Mouse (Mus musculus) embryonic facial prominence, embryonic 15.5 days (tissue): ENCODE data around the gene Spcs3. TPM values are rescaled to one million over a fixed set of nuclear protein-coding genes. Genes with fewer than 3 reads are reported as not detected.

ENCODE experiments used
- ATAC-seq: fragments of 200-750 bp; cut with Nextera tagmentation; 2 replicates; pipeline ENCODE4 v1.8.0; 2017; ENCODE audit warnings: low read depth, moderate TSS enrichment; ENCODE audit not compliant: insufficient number of reproducible peaks, low FRiP score, low TSS enrichment
- H3K27ac ChIP-seq: fragments of 300-500 bp; sonication (generic); replicated peaks from 2 replicates; pipeline ENCODE4 v1.5.1; 2015; ENCODE audit warnings: mild to moderate bottlenecking, inconsistent platforms
- H3K27me3 ChIP-seq: fragments of 300-500 bp; sonication (generic); 2 replicates; pipeline ENCODE4 v1.6.1; 2015; ENCODE audit warnings: inconsistent platforms
- H3K36me3 ChIP-seq: fragments of 300-500 bp; sonication (generic); 2 replicates; pipeline ENCODE4 v1.6.1; 2015; ENCODE audit warnings: mild to moderate bottlenecking, inconsistent platforms
- H3K4me1 ChIP-seq: fragments of 300-500 bp; sonication (generic); 2 replicates; pipeline ENCODE4 v1.6.1; 2015; ENCODE audit warnings: inconsistent platforms
- H3K4me2 ChIP-seq: fragments of 300-500 bp; sonication (generic); replicated peaks from 2 replicates; pipeline ENCODE4 v1.6.1; 2015; ENCODE audit warnings: mild to moderate bottlenecking, inconsistent platforms
- H3K4me3 ChIP-seq: fragments of 300-500 bp; sonication (generic); replicated peaks from 2 replicates; pipeline ENCODE4 v1.5.1; 2015; ENCODE audit warnings: mild to moderate bottlenecking, inconsistent platforms
- H3K9ac ChIP-seq: fragments of 300-500 bp; sonication (generic); 2 replicates; pipeline ENCODE4 v1.6.1; 2015; ENCODE audit warnings: inconsistent platforms
- H3K9me3 ChIP-seq: fragments of 300-500 bp; sonication (generic); replicated peaks from 2 replicates; pipeline ENCODE4 v1.6.1; 2016; ENCODE audit warnings: inconsistent platforms
- WGBS: fragments of 180-500 bp; shearing (Covaris S2); methylation state at CpG from one replicate; pipeline ENCODE4 v1.1.7; 2015; 5-methylcytosine and 5-hydroxymethylcytosine counted together
- polyA plus RNA-seq: library from polyadenylated mRNA; unstranded; fragments of >200 nt; fragmentation: Nextera tagmentation; extraction: Ambion mirVana; gene quantifications from 2 replicates; pipeline ENCODE4 v1.2.1, GENCODE M21; 2015

Spcs3 gene
- polyA plus RNA-seq, 1 experiment from 2014 or later: 76.9 TPM

DNA sequence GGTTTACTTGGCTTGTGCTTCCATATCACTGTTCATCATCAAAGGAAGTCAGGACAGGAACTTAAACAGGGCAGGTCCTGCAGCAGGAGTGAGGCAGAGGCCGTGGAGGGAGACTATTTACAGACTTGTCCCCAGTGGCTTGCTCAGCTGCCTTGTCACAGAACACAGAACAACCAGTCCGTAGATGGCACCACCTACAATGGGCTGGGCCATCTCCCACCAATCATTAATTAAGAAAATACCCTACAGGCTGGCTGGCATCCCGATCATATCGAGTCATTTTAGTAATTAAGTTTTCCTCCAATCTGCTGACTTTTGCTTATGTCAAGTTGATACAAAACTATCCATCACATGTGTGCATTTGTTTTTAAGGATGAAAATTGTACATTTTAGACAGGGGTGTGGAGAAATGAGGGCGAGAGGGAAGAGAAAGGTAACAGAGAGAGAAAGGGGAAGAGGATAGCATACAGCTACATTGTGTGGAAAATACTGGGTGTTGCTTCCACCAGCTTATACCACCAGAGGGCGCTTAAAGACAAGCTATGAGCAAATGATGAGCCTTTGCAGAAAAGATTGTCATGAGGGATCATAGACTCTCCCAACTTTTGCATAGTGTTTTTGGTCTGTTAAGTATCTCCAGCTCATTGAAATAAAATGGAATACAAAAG, 22.2 kb downstream of the Spcs3 start:
- Histone ChIP-seq H3K9ac (no peak overlapping the region), H3K4me3 (no peak overlapping the region), H3K4me1 (peaks cover 3% of the 10 kb centered on the region), H3K4me2 (no peak overlapping the region), H3K27ac (no peak overlapping the region), H3K36me3 (no peaks in the 10 kb centered on the region), H3K9me3 (no peaks in the 10 kb centered on the region), H3K27me3 (no peaks in the 10 kb centered on the region)
- ATAC-seq: no peak
- WGBS: 29% methylated on average over 6 of the region's 6 CpGs

DNA sequence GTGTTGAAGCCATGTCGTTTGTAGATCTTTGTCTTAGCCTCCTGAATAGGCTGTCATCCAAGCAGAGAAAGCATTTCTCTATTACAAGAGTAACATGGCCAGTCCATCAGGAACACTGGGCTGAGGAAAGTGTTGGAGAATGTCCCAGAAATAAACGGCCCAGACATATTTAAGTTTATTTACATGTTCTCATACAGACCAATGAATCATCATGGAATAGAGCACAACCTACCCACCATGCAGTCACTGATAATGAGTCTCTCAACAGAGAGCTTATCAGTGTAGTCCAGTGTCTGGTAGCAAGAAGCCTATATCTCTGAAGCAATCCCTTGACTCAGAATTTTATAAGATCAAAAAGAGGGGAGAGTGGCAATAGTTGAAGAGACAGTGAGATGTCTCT, 24.7 kb downstream of the Spcs3 start:
- no peak overlapping the region for H3K4me2 ChIP-seq
- no peak for ATAC-seq
- no peak overlapping the region for H3K4me3 ChIP-seq
- H3K9ac ChIP-seq: no peak overlapping the region
- no peak overlapping the region for H3K27ac ChIP-seq
- WGBS: 70% methylated on average over 2 of the region's 2 CpGs
- no peaks in the 10 kb centered on the region for H3K27me3 ChIP-seq
- H3K4me1 ChIP-seq: peaks cover 3% of the 10 kb centered on the region
- no peaks in the 10 kb centered on the region for H3K36me3 ChIP-seq
- H3K9me3 ChIP-seq: no peaks in the 10 kb centered on the region

DNA sequence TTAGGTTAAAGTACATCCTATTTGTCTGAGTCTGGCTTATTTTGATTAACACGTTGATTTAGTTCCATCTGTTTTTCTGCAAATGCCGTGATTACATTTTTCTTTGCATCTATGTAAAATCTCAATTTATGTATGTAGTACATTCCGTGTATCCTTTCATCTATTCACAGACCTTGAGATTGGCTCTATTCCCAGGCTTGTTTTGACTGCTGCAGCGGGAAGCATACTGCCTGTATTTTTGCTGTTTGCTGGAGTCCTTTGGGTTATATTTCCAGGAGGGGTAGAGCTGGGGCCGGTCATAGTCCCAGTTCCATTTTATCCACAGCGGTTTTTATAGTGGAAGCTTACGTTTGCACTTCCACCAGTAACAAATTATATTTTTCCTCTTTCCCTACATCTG, 26.7 kb downstream of the Spcs3 start:
- H3K27me3 ChIP-seq: no peaks in the 10 kb centered on the region
- WGBS: 37% methylated on average over 7 of the region's 7 CpGs
- no peak for ATAC-seq
- no peaks in the 10 kb centered on the region for H3K9me3 ChIP-seq
- no peak overlapping the region for H3K4me3 ChIP-seq
- no peak overlapping the region for H3K27ac ChIP-seq
- no peaks in the 10 kb centered on the region for H3K36me3 ChIP-seq
- H3K4me2 ChIP-seq: no peak overlapping the region
- H3K4me1 ChIP-seq: no peaks in the 10 kb centered on the region
- no peak overlapping the region for H3K9ac ChIP-seq

DNA sequence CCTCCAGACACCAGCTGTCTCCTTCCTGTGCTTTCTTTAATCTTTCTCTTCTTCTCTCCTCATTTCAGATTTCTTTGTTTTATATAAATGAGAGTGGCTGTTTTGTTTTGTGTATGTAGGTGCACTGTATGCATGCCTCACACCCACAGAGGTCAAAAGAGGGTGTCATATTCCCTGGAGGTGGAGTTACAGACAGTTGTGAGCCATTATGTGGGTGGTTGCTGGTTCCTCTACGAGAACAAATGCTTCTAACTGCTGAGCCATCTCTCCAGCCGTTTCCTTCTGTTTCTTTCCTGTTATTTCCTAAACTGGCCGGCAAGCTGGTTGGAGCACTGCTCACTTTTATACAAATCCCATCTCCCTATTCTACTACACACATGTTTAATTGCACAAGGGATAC, 35.9 kb downstream of the Spcs3 start:
- 39% methylated on average over 3 of the region's 3 CpGs for WGBS
- H3K4me1 ChIP-seq: no peaks in the 10 kb centered on the region
- no peak overlapping the region for H3K4me2 ChIP-seq
- H3K4me3 ChIP-seq: no peak overlapping the region
- H3K27ac ChIP-seq: no peak overlapping the region
- no peak overlapping the region for H3K9ac ChIP-seq
- no peaks in the 10 kb centered on the region for H3K27me3 ChIP-seq
- no peaks in the 10 kb centered on the region for H3K9me3 ChIP-seq
- ATAC-seq: no peak
- no peaks in the 10 kb centered on the region for H3K36me3 ChIP-seq

GRCm38 (mm10) chr8:54493110-54493509, 36.7 kb downstream of the Spcs3 start:
- ATAC-seq: no peak
- no peak overlapping the region for H3K4me2 ChIP-seq
- no peaks in the 10 kb centered on the region for H3K27me3 ChIP-seq
- no peaks in the 10 kb centered on the region for H3K36me3 ChIP-seq
- no peak overlapping the region for H3K27ac ChIP-seq
- no peaks in the 10 kb centered on the region for H3K9me3 ChIP-seq
- no peaks in the 10 kb centered on the region for H3K4me1 ChIP-seq
- 7% methylated on average over 6 of the region's 6 CpGs for WGBS
- no peak overlapping the region for H3K9ac ChIP-seq
- H3K4me3 ChIP-seq: no peak overlapping the region

DNA sequence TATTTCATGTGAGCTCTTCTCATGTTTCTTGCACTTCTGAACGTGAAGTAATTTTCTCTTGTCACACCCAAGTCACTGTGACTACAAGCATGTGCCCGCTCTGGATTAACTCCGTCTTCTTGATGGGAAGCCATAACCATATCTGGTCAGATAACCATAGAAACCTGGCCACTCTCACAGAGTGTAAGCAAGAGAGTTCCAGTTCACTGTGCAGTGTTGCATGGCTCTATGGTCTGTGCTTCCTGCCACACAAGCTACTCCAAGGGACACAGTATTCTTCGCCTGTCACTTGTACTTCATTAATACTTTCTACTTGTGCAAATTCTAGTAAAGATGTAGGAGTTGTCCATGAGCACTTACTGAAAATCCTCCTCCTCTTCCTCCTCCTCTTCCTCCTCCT, 37.9 kb downstream of the Spcs3 start:
- no peak for ATAC-seq

GRCm38 (mm10) chr8:54491057-54491690, 38.6 kb downstream of the Spcs3 start:
- H3K9ac ChIP-seq: no peak overlapping the region
- 18% methylated on average over 6 of the region's 6 CpGs for WGBS

More for the DNA sequence above, 37.9 kb downstream of the Spcs3 start:
- H3K4me2 ChIP-seq: no peak overlapping the region
- no peak overlapping the region for H3K27ac ChIP-seq
- H3K4me3 ChIP-seq: no peak overlapping the region
- WGBS: 49% methylated on average over 4 of the region's 4 CpGs
- H3K9me3 ChIP-seq: no peaks in the 10 kb centered on the region
- H3K9ac ChIP-seq: no peak overlapping the region
- no peaks in the 10 kb centered on the region for H3K36me3 ChIP-seq
- no peaks in the 10 kb centered on the region for H3K27me3 ChIP-seq
- H3K4me1 ChIP-seq: no peaks in the 10 kb centered on the region

GRCm38 (mm10) chr8:54488437-54488836, 41.4 kb downstream of the Spcs3 start:
- H3K27me3 ChIP-seq: no peaks in the 10 kb centered on the region
- no peak overlapping the region for H3K4me2 ChIP-seq
- H3K36me3 ChIP-seq: no peaks in the 10 kb centered on the region
- H3K9me3 ChIP-seq: no peaks in the 10 kb centered on the region
- no peaks in the 10 kb centered on the region for H3K4me1 ChIP-seq
- no peak overlapping the region for H3K27ac ChIP-seq
- no peak for ATAC-seq
- 82% methylated on average over 4 of the region's 4 CpGs for WGBS
- H3K4me3 ChIP-seq: no peak overlapping the region
- H3K9ac ChIP-seq: no peak overlapping the region

More at GRCm38 (mm10) chr8:54491057-54491690, 38.6 kb downstream of the Spcs3 start:
- no peaks in the 10 kb centered on the region for H3K27me3 ChIP-seq
- no peaks in the 10 kb centered on the region for H3K9me3 ChIP-seq
- H3K4me2 ChIP-seq: no peak overlapping the region
- H3K27ac ChIP-seq: no peak overlapping the region
- no peak overlapping the region for H3K4me3 ChIP-seq
- H3K4me1 ChIP-seq: no peaks in the 10 kb centered on the region
- ATAC-seq: no peak
- H3K36me3 ChIP-seq: no peaks in the 10 kb centered on the region

- H3K27ac ChIP-seq: no peak overlapping the region
- ATAC-seq: no peak
- no peak overlapping the region for H3K4me3 ChIP-seq
- H3K9ac ChIP-seq: no peak overlapping the region
- H3K4me2 ChIP-seq: peak overlapping the region; percentile 32
- WGBS: 40% methylated on average over 19 of the region's 19 CpGs
- no peaks in the 10 kb centered on the region for H3K36me3 ChIP-seq
- H3K27me3 ChIP-seq: no peaks in the 10 kb centered on the region
- no peaks in the 10 kb centered on the region for H3K9me3 ChIP-seq
- no peaks in the 10 kb centered on the region for H3K4me1 ChIP-seq
Observed at GRCm38 (mm10) chr8:54486555-54487273, 43.1 kb downstream of the Spcs3 start.
